Mouse (Mus musculus): ENCODE measurements around the gene Eif3d. TPM values are rescaled to one million over a fixed set of nuclear protein-coding genes. Genes with fewer than 3 reads are reported as not detected.

The Eif3d gene
- total and polyA plus RNA-seq, 3 experiments: 302 to 493 (median 344) TPM

GRCm38 (mm10) chr15:77920511-77921462 is 49.8 kb downstream of the Eif3d start:
- no peaks in the 10 kb centered on the region for H3K9me3 ChIP-seq (replicated peaks; ENCODE audit: low read length)
- H3K4me3 ChIP-seq (replicated peaks in 1 of 3; ENCODE audit: low read depth in 2 of 3, low read length in 2 of 3, poor library complexity in 1 of 3): no peak overlapping the region
- no peak overlapping the region for H3K4me2 ChIP-seq (ENCODE audit: insufficient read depth, low read depth, poor library complexity, severe bottlenecking)
- 0 out of 2 replicates have a peak, but pooled peaks cover 4% of the 10 kb centered on the region for H3K79me2 ChIP-seq (replicated peaks; ENCODE audit: control insufficient read depth, extremely low read depth, insufficient read depth, poor library complexity, severe bottlenecking)
- DNase-seq (ENCODE audit: extremely low read depth): no peak
- H3K27me3 ChIP-seq (replicated peaks): no peaks in the 10 kb centered on the region
- H3K9ac ChIP-seq (ENCODE audit: insufficient read depth, low read depth): no peak overlapping the region
- H3K27ac ChIP-seq (ENCODE audit: insufficient read depth, low read depth): no peak overlapping the region
- H3K36me3 ChIP-seq (replicated peaks in 1 of 2; ENCODE audit: control insufficient read depth in 1 of 2, insufficient read depth in 1 of 2, low read length in 1 of 2): peaks cover 58 to 91% of the 10 kb centered on the region in 2 experiments
- dilution Hi-C loops (cut with MboI; ENCODE audit: extremely low pct_ligation_motif_present, extremely low pct_unique_long_range_greater_than_20kb, low sequenced_read_pairs) (no loop called here), in situ Hi-C loops (cut with MboI; ENCODE audit: low pct_ligation_motif_present, low pct_unique_long_range_greater_than_20kb, low sequenced_read_pairs) (no loop called here)
- H3K4me1 ChIP-seq (ENCODE audit: control insufficient read depth in 1 of 2, insufficient read depth in 2 of 2): peaks cover 2 to 40% of the 10 kb centered on the region in 2 experiments; a peak in 3 of 4 replicates
- TF ChIP-seq GABPA (IDR thresholded peaks at IDR 0.05; ENCODE audit: insufficient replicate concordance, low read depth, low read length): no peak
- TF ChIP-seq CTCF (conservative IDR thresholded peaks at IDR 0.05 in 1 of 2, IDR thresholded peaks at IDR 0.05 in 1 of 2; ENCODE audit: low read depth in 2 of 2, low read length in 2 of 2): peak; percentile 30 to 49; a peak in 2 of 4 replicates
- no peak for TF ChIP-seq E2F4 (IDR thresholded peaks at IDR 0.05; ENCODE audit: insufficient replicate concordance, low read depth, low read length)
- no peak for TF ChIP-seq TCF12 (IDR thresholded peaks at IDR 0.05; ENCODE audit: low read depth, low read length)
- TF ChIP-seq ELF1 (IDR thresholded peaks at IDR 0.05; ENCODE audit: low read depth, low read length): no peak
- no peak for TF ChIP-seq ZMIZ1 (IDR thresholded peaks at IDR 0.05; ENCODE audit: low read depth, low read length)

- TF ChIP-seq JUN (IDR thresholded peaks at IDR 0.05; ENCODE audit: insufficient read depth, low read depth, low read length): no peak
- TF ChIP-seq POLR2AphosphoS2 (IDR thresholded peaks at IDR 0.05; ENCODE audit: low read depth, low read length): no peak
- TF ChIP-seq HCFC1 (IDR thresholded peaks at IDR 0.05; ENCODE audit: low read depth, low read length): no peak
- TF ChIP-seq RAD21 (IDR thresholded peaks at IDR 0.05; ENCODE audit: low read depth, low read length): no peak
- no peak for TF ChIP-seq KAT2A (IDR thresholded peaks at IDR 0.05; ENCODE audit: insufficient replicate concordance, low read length)
- TF ChIP-seq GABPA (IDR thresholded peaks at IDR 0.05; ENCODE audit: insufficient replicate concordance, low read depth, low read length): no peak
- no peak for TF ChIP-seq SMC3 (IDR thresholded peaks at IDR 0.05; ENCODE audit: low read depth, low read length)
- no peak for TF ChIP-seq ELF1 (IDR thresholded peaks at IDR 0.05; ENCODE audit: low read depth, low read length)
- no peak for TF ChIP-seq SIN3A (IDR thresholded peaks at IDR 0.05; ENCODE audit: low read length)
- no peak for TF ChIP-seq CHD2 (IDR thresholded peaks at IDR 0.05; ENCODE audit: low read length)
- TF ChIP-seq MXI1 (IDR thresholded peaks at IDR 0.05; ENCODE audit: low read depth, low read length): no peak
- TF ChIP-seq MEF2A (IDR thresholded peaks at IDR 0.05; ENCODE audit: borderline replicate concordance, low read depth, low read length): no peak
- TF ChIP-seq BHLHE40 (IDR thresholded peaks at IDR 0.05; ENCODE audit: low read depth, low read length): no peak
- TF ChIP-seq POLR2A (IDR thresholded peaks at IDR 0.05; ENCODE audit: low read depth, low read length): no peak
- TF ChIP-seq MAX (IDR thresholded peaks at IDR 0.05; ENCODE audit: low read length): no peak
- no peak for TF ChIP-seq CHD1 (IDR thresholded peaks at IDR 0.05; ENCODE audit: low read depth, low read length)
- TF ChIP-seq EP300 (IDR thresholded peaks at IDR 0.05; ENCODE audit: low read length): no peak
- no peak for TF ChIP-seq USF1 (IDR thresholded peaks at IDR 0.05; ENCODE audit: low read depth, low read length)
- dilution Hi-C loops (cut with MboI; ENCODE audit: extremely low pct_ligation_motif_present, extremely low pct_unique_long_range_greater_than_20kb, low sequenced_read_pairs): no loop called here
- in situ Hi-C loops (cut with MboI; ENCODE audit: low pct_ligation_motif_present, low pct_unique_long_range_greater_than_20kb, low sequenced_read_pairs): loop anchor here (10.0 kb wide), 1 partner anchor 145 kb away; no protein-coding TSS in a partner anchor
These were observed 51.2 kb downstream of the Eif3d start for GRCm38 (mm10) chr15:77919441-77919840.

More at GRCm38 (mm10) chr15:77919441-77919840, 51.2 kb downstream of the Eif3d start:
- no peak overlapping the region for H3K4me3 ChIP-seq (replicated peaks in 1 of 3; ENCODE audit: low read depth in 2 of 3, low read length in 2 of 3, poor library complexity in 1 of 3)
- no peaks in the 10 kb centered on the region for H3K27me3 ChIP-seq (replicated peaks)
- H3K79me2 ChIP-seq (replicated peaks; ENCODE audit: control insufficient read depth, extremely low read depth, insufficient read depth, poor library complexity, severe bottlenecking): 0 out of 2 replicates have a peak, but pooled peaks cover 4% of the 10 kb centered on the region
- 0 out of 2 replicates have a peak overlapping the region, but pooled peaks have one; percentile 24 for H3K27ac ChIP-seq (ENCODE audit: insufficient read depth, low read depth)
- H3K4me2 ChIP-seq (ENCODE audit: insufficient read depth, low read depth, poor library complexity, severe bottlenecking): no peak overlapping the region
- peaks cover 66 to 94% of the 10 kb centered on the region in 2 experiments for H3K36me3 ChIP-seq (replicated peaks in 1 of 2; ENCODE audit: control insufficient read depth in 1 of 2, insufficient read depth in 1 of 2, low read length in 1 of 2)
- peaks cover 2 to 40% of the 10 kb centered on the region in 2 experiments; a peak in 3 of 4 replicates for H3K4me1 ChIP-seq (ENCODE audit: control insufficient read depth in 1 of 2, insufficient read depth in 2 of 2)
- no peak overlapping the region for H3K9ac ChIP-seq (ENCODE audit: insufficient read depth, low read depth)
- no peaks in the 10 kb centered on the region for H3K9me3 ChIP-seq (replicated peaks; ENCODE audit: low read length)
- no peak for DNase-seq (ENCODE audit: extremely low read depth)

Data from CH12.LX (cell line).